Mouse (Mus musculus): ENCODE measurements around the gene Rbfox2.

DNA sequence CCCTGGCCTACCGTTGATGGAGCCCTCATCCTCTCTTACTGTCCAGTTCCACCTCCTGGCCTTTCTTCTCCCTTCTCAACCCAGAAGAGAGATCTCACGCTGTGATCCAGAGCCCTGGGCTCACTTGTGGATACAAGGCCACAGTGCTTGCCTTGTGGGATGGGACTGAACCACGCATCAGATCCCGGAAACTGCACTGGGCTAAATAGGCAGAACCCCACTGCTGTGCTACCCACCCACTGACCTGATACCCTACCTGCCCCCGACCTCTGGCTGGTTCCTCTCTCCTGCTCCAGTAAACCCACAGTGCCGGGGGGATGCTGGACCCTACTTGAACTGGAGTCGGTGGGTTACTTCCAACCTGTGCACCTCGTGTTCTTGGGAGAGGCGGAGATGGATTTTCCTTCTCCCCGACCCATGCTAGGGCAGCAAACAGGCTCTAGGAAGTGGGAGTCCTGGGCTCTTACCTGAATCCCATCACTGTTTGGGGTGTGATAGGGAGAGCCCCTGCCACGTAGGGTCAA is 236.0 kb downstream of the Rbfox2 start:
- TF ChIP-seq CTCF (IDR thresholded peaks at IDR 0.05; ENCODE audit: control insufficient read depth, insufficient read depth, low read length) (no peak), POLR2A (IDR thresholded peaks at IDR 0.05; ENCODE audit: borderline replicate concordance, control insufficient read depth, low read depth, low read length) (no peak)

All from bone marrow, adult 2 months (tissue).